Mouse (Mus musculus) telencephalon, adult 2 months (tissue): ENCODE results near the gene Harbi1.

Experiments used
- DNase-seq: peaks from one replicate; pipeline ENCODE4 v3.0.0-alpha.2; 2011; ENCODE audit warnings: low read depth, low spot score

Harbi1 gene

GRCm38 (mm10) chr2:91710272-91711234, at the start of gene Harbi1, which contains the start of gene Atg13:
Harbi1 (plus strand) TSS chr2:91710852.
Atg13 (minus strand) TSS chr2:91710576.
- peak; percentile 91 for DNase-seq

GRCm38 (mm10) chr2:91660981-91661380, 49.7 kb upstream of the Harbi1 start:
- DNase-seq, result no peak

- DNase-seq, result no peak
These were observed 45.9 kb upstream of the Harbi1 start for GRCm38 (mm10) chr2:91664780-91665179.

GRCm38 (mm10) chr2:91666386-91666910, 44.2 kb upstream of the Harbi1 start:
- DNase-seq, result no peak

GRCm38 (mm10) chr2:91667747-91668146, 42.9 kb upstream of the Harbi1 start:
- DNase-seq, result no peak

GRCm38 (mm10) chr2:91669326-91669725, 41.3 kb upstream of the Harbi1 start:
- DNase-seq, result no peak

- DNase-seq, result no peak
These were observed 40.6 kb upstream of the Harbi1 start for GRCm38 (mm10) chr2:91670038-91670437.

- no peak for DNase-seq
These were observed 37.1 kb upstream of the Harbi1 start for GRCm38 (mm10) chr2:91673587-91673986.

GRCm38 (mm10) chr2:91674895-91675294, 35.8 kb upstream of the Harbi1 start:
- DNase-seq, result no peak

GRCm38 (mm10) chr2:91676420-91676819, 34.2 kb upstream of the Harbi1 start:
- no peak for DNase-seq

- DNase-seq, result no peak
These were observed 33.7 kb upstream of the Harbi1 start for GRCm38 (mm10) chr2:91676961-91677360.

GRCm38 (mm10) chr2:91682850-91683249, 27.8 kb upstream of the Harbi1 start:
- DNase-seq, result peak; percentile 76

GRCm38 (mm10) chr2:91683919-91684318, 26.7 kb upstream of the Harbi1 start:
- no peak for DNase-seq

GRCm38 (mm10) chr2:91689452-91689851, 21.2 kb upstream of the Harbi1 start:
- no peak for DNase-seq

- peak; percentile 57 for DNase-seq
These were observed 15.0 kb upstream of the Harbi1 start for GRCm38 (mm10) chr2:91695436-91696224.

- DNase-seq, result no peak
These were observed 14.4 kb upstream of the Harbi1 start for GRCm38 (mm10) chr2:91696225-91696590.

GRCm38 (mm10) chr2:91699225-91699624, 11.4 kb upstream of the Harbi1 start:
- no peak for DNase-seq

- DNase-seq, result no peak
These were observed 9.3 kb upstream of the Harbi1 start for GRCm38 (mm10) chr2:91701366-91701765.

- no peak for DNase-seq
These were observed 4.9 kb upstream of the Harbi1 start for GRCm38 (mm10) chr2:91705736-91706135.

- DNase-seq, result no peak
These were observed 4.2 kb upstream of the Harbi1 start for GRCm38 (mm10) chr2:91706456-91706855.

- no peak for DNase-seq
These were observed 2.3 kb upstream of the Harbi1 start for GRCm38 (mm10) chr2:91708361-91708760.

- DNase-seq, result no peak
These were observed 739 bp downstream of the Harbi1 start for GRCm38 (mm10) chr2:91711256-91711925.
